Comparison of ENCODE assay signal across 9 mouse cellular contexts in the genomic region with DNA sequence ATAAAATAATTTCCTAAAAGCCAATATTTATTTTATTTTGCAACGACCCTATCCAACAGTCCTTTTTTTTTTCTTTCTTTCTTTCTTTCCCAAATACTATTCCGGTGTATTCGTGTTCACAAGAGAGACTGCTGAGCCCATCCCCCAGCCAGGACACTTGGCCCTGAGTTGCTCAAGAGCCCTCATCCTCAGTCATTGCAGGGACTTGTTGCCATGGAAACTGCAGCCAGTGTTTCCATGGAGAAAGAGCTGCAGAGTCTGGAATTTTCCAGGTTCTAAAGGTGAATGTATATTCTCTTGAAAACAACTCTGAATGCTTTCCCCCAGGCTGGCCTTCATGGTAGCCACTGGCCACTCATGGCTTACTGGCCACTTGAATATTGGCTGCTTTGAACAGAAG.
DNase-seq lines count a peak whose midpoint lies in the region; ATAC-seq lines count a peak whose summit lies in the region.
"Had no signal": no experiment of that assay in that cellular context is flagged by ENCODE, and none has a peak within 500 bp of the region (broad histone marks: within the 10 kb centered on the region; RNA-seq: fewer than 3 reads in every experiment).

No protein-coding gene starts in this region.

- H3K4me3 ChIP-seq in hindbrain, embryonic 11.5 days (ENCODE audit: low read depth, low read length) = no peak overlapping the region
- H3K4me3 ChIP-seq in limb, embryonic 10.5 days = no peak overlapping the region
- H3K4me3 ChIP-seq: erythroblast, embryonic 14.5 days had no signal

- WGBS in hindbrain, embryonic 11.5 days = 51% methylated on average over 3 of the region's 3 CpGs
- 68% methylated on average over 3 of the region's 3 CpGs for WGBS in limb, embryonic 10.5 days

- H3K4me1 ChIP-seq in hindbrain, embryonic 11.5 days (replicated peaks; ENCODE audit: control insufficient read depth, insufficient read depth, low read length) = peaks cover 3% of the 10 kb centered on the region
- peaks cover 33% of the 10 kb centered on the region for H3K4me1 ChIP-seq in limb, embryonic 10.5 days

- no peaks in the 10 kb centered on the region for H3K36me3 ChIP-seq in hindbrain, embryonic 11.5 days (ENCODE audit: control insufficient read depth, insufficient read depth, low read length)
- H3K36me3 ChIP-seq in limb, embryonic 10.5 days = no peaks in the 10 kb centered on the region

- H3K27ac ChIP-seq in hindbrain, embryonic 11.5 days (ENCODE audit: low read depth, low read length) = no peak overlapping the region
- H3K27ac ChIP-seq in limb, embryonic 10.5 days = 0 out of 2 replicates have a peak overlapping the region, but pooled peaks have one; percentile 44

- no peak overlapping the region for H3K9ac ChIP-seq in hindbrain, embryonic 11.5 days (ENCODE audit: low read depth, low read length)

- intact Hi-C loops in heart, postnatal 25 days (cut with DNase I) = no loop called here

- no peaks in the 10 kb centered on the region for H3K9me3 ChIP-seq in hindbrain, embryonic 11.5 days (ENCODE audit: control insufficient read depth, low read length)
- H3K9me3 ChIP-seq in limb, embryonic 10.5 days (replicated peaks) = no peaks in the 10 kb centered on the region

- H3K27me3 ChIP-seq in hindbrain, embryonic 11.5 days (ENCODE audit: control insufficient read depth, insufficient read depth, low read length) = no peaks in the 10 kb centered on the region
- no peaks in the 10 kb centered on the region for H3K27me3 ChIP-seq in limb, embryonic 10.5 days (ENCODE audit: low read depth, poor library complexity, severe bottlenecking)

- no peak overlapping the region for H3K4me2 ChIP-seq in hindbrain, embryonic 11.5 days (replicated peaks; ENCODE audit: low read depth, low read length)

- peak; percentile 41 for DNase-seq in heart, adult 11 months
- no peak for DNase-seq in heart, postnatal 25 days (ENCODE audit: low spot score)
- DNase-seq in hindbrain, embryonic 11.5 days (ENCODE audit: low spot score) = peak; percentile 69
- DNase-seq in limb, embryonic 10.5 days (ENCODE audit: low spot score) = no peak
- peak; percentile 44 for DNase-seq in right cerebral cortex, postnatal 25 days
- no peak for DNase-seq in ovary, adult 18-20 months (ENCODE audit: low spot score)
- no peak for DNase-seq in kidney, adult 18-20 months
- DNase-seq in kidney, postnatal 36 days = no peak

- ATAC-seq in hindbrain, embryonic 11.5 days (ENCODE audit: low FRiP score) = peak; percentile 89

Comparison
In these comparisons a context has a peak if more than half of its experiments do, and no peak if none do; other contexts are left out.
1. DNase-seq: peak in heart, adult 11 months (single experiment), hindbrain, embryonic 11.5 days (single experiment) and right cerebral cortex, postnatal 25 days (single experiment); none in heart, postnatal 25 days (single experiment), limb, embryonic 10.5 days (single experiment), ovary, adult 18-20 months (single experiment), kidney, adult 18-20 months (single experiment) and kidney, postnatal 36 days (0 of 2).